Mouse (Mus musculus) ES-Bruce4 (cell line): ENCODE measurements around the gene Lrig2.

Source experiments
- CTCF ChIP-seq: IDR thresholded peaks from one replicate; pipeline ENCODE4 v1.8.1; 2011; ENCODE audit warnings: low read depth, low read length
- EP300 ChIP-seq: IDR thresholded peaks from 2 replicates; pipeline ENCODE4 v1.6.1; 2011; ENCODE audit warnings: low read depth, low read length; ENCODE audit not compliant: insufficient read depth
- POLR2A ChIP-seq: IDR thresholded peaks from one replicate; pipeline ENCODE4 v1.8.1; 2011; ENCODE audit warnings: low read length; ENCODE audit not compliant: insufficient read depth

- TF ChIP-seq CTCF = no peak
- TF ChIP-seq POLR2A = no peak
- no peak for TF ChIP-seq EP300
These were observed 94.9 kb downstream of the Lrig2 start for GRCm38 (mm10) chr3:104416806-104417205.
